Mouse (Mus musculus): ENCODE data around the gene Sik2. TPM values are rescaled to one million over a fixed set of nuclear protein-coding genes. Genes with fewer than 3 reads are reported as not detected.

Gene Sik2
- polyA plus RNA-seq, 1 experiment = 13.8 TPM

- TF ChIP-seq CTCF (IDR thresholded peaks at IDR 0.05; ENCODE audit: low read depth, low read length) (no peak), POLR2A (IDR thresholded peaks at IDR 0.05; ENCODE audit: borderline replicate concordance, low read depth, low read length) (no peak)
- H3K4me1 ChIP-seq (ENCODE audit: control insufficient read depth, insufficient read depth, low read length) = no peaks in the 10 kb centered on the region
- H3K4me3 ChIP-seq (ENCODE audit: insufficient read depth, low read length) = no peak overlapping the region
- no peak overlapping the region for H3K27ac ChIP-seq (ENCODE audit: insufficient read depth, low read depth, low read length)
Observed at GRCm38 (mm10) chr9:50877431-50877830, 131.4 kb downstream of the Sik2 start.

DNA sequence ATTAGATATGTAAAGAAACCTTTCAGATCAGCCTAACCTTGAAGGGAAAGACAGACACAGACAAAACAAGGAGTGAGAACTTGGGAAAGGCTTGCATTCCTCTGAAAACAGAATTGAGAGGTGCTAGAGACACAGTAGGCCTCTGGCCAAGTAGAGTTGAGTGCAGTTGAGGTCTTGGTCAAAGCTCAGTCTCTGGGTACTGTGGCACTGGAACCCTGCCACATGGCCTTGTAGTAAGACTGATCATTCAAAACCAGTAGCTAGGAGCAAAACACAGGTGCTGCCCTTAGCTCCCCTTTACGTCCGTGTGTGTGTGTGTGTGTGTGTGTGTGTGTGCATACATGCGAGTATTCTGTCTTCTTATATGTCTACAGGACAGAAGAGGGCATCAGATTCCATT lies 132.6 kb downstream of the Sik2 start:
- Histone ChIP-seq H3K4me3 (ENCODE audit: insufficient read depth, low read length) (no peak overlapping the region), H3K4me1 (ENCODE audit: control insufficient read depth, insufficient read depth, low read length) (no peaks in the 10 kb centered on the region), H3K27ac (ENCODE audit: insufficient read depth, low read depth, low read length) (no peak overlapping the region)
- TF ChIP-seq CTCF (IDR thresholded peaks at IDR 0.05; ENCODE audit: low read depth, low read length) = no peak
- no peak for TF ChIP-seq POLR2A (IDR thresholded peaks at IDR 0.05; ENCODE audit: borderline replicate concordance, low read depth, low read length)

- Histone ChIP-seq H3K4me1 (ENCODE audit: control insufficient read depth, insufficient read depth, low read length) (no peaks in the 10 kb centered on the region), H3K27ac (ENCODE audit: insufficient read depth, low read depth, low read length) (no peak overlapping the region), H3K4me3 (ENCODE audit: insufficient read depth, low read length) (no peak overlapping the region)
- no peak for TF ChIP-seq CTCF (IDR thresholded peaks at IDR 0.05; ENCODE audit: low read depth, low read length)
- no peak for TF ChIP-seq POLR2A (IDR thresholded peaks at IDR 0.05; ENCODE audit: borderline replicate concordance, low read depth, low read length)
Observed at GRCm38 (mm10) chr9:50875470-50875869, 133.4 kb downstream of the Sik2 start.

- no peak overlapping the region for H3K4me3 ChIP-seq (ENCODE audit: insufficient read depth, low read length)
- H3K4me1 ChIP-seq (ENCODE audit: control insufficient read depth, insufficient read depth, low read length) = no peaks in the 10 kb centered on the region
- H3K27ac ChIP-seq (ENCODE audit: insufficient read depth, low read depth, low read length) = no peak overlapping the region
- TF ChIP-seq POLR2A (IDR thresholded peaks at IDR 0.05; ENCODE audit: borderline replicate concordance, low read depth, low read length) (no peak), CTCF (IDR thresholded peaks at IDR 0.05; ENCODE audit: low read depth, low read length) (no peak)
Observed at GRCm38 (mm10) chr9:50874031-50874430, 134.8 kb downstream of the Sik2 start.

DNA sequence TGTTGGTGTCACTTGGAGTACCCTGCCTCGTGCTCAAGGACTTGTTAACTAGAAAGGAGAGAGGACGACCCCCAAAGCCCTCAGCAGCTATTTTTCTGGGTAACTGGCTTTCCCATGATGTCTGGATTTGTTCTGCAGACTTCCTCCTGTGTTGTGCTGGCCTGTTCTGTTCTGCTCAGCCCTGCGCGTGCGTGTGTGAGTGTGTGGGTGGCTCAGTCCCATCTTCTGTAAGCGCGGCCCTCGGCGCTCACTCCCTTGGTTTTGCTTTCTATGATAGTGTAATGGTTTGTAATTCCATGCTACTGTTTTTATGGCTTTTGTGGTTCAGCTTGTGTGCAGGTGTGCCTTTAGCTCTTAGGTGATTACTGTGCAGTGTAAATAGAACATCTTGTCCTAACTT lies 135.7 kb downstream of the Sik2 start:
- H3K4me3 ChIP-seq (ENCODE audit: insufficient read depth, low read length) = no peak overlapping the region
- no peaks in the 10 kb centered on the region for H3K4me1 ChIP-seq (ENCODE audit: control insufficient read depth, insufficient read depth, low read length)
- no peak overlapping the region for H3K27ac ChIP-seq (ENCODE audit: insufficient read depth, low read depth, low read length)
- TF ChIP-seq CTCF (IDR thresholded peaks at IDR 0.05; ENCODE audit: low read depth, low read length) (no peak), POLR2A (IDR thresholded peaks at IDR 0.05; ENCODE audit: borderline replicate concordance, low read depth, low read length) (no peak)

- no peak overlapping the region for H3K4me3 ChIP-seq (ENCODE audit: insufficient read depth, low read length)
- TF ChIP-seq POLR2A (IDR thresholded peaks at IDR 0.05; ENCODE audit: borderline replicate concordance, low read depth, low read length) (no peak), CTCF (IDR thresholded peaks at IDR 0.05; ENCODE audit: low read depth, low read length) (no peak)
- no peak overlapping the region for H3K27ac ChIP-seq (ENCODE audit: insufficient read depth, low read depth, low read length)
- peaks cover 4% of the 10 kb centered on the region for H3K4me1 ChIP-seq (ENCODE audit: control insufficient read depth, insufficient read depth, low read length)
Observed at GRCm38 (mm10) chr9:50868182-50868581, 140.7 kb downstream of the Sik2 start.

GRCm38 (mm10) chr9:50867015-50867414 lies 141.9 kb downstream of the Sik2 start:
- H3K4me3 ChIP-seq (ENCODE audit: insufficient read depth, low read length) = no peak overlapping the region
- TF ChIP-seq CTCF (IDR thresholded peaks at IDR 0.05; ENCODE audit: low read depth, low read length) (no peak), POLR2A (IDR thresholded peaks at IDR 0.05; ENCODE audit: borderline replicate concordance, low read depth, low read length) (no peak)
- H3K27ac ChIP-seq (ENCODE audit: insufficient read depth, low read depth, low read length) = no peak overlapping the region
- H3K4me1 ChIP-seq (ENCODE audit: control insufficient read depth, insufficient read depth, low read length) = peaks cover 4% of the 10 kb centered on the region

GRCm38 (mm10) chr9:50865803-50866202 lies 143.1 kb downstream of the Sik2 start:
- H3K4me1 ChIP-seq (ENCODE audit: control insufficient read depth, insufficient read depth, low read length) = peaks cover 4% of the 10 kb centered on the region
- TF ChIP-seq CTCF (IDR thresholded peaks at IDR 0.05; ENCODE audit: low read depth, low read length) (no peak), POLR2A (IDR thresholded peaks at IDR 0.05; ENCODE audit: borderline replicate concordance, low read depth, low read length) (no peak)
- H3K27ac ChIP-seq (ENCODE audit: insufficient read depth, low read depth, low read length) = no peak overlapping the region
- H3K4me3 ChIP-seq (ENCODE audit: insufficient read depth, low read length) = no peak overlapping the region

DNA sequence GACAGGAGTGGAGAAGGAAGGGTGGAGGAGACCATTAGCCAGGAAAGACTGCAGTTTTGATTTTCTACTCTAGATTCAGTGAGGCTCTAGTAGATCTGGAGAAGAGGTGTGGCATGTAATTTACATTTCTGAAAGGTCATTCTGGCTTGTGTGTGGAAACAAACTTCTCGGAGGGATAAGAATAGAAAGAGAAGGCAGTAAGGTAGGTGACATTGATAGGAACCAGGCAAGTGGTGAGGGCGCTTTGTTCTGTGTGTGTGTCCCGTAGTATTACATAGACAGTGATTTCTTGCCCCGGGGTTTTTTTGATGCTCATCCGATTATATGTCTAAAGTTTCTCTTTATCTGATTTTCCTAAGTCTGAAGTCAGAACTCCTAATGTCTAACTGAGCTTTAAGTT lies 144.0 kb downstream of the Sik2 start:
- peaks cover 4% of the 10 kb centered on the region for H3K4me1 ChIP-seq (ENCODE audit: control insufficient read depth, insufficient read depth, low read length)
- no peak overlapping the region for H3K4me3 ChIP-seq (ENCODE audit: insufficient read depth, low read length)
- TF ChIP-seq CTCF (IDR thresholded peaks at IDR 0.05; ENCODE audit: low read depth, low read length) (no peak), POLR2A (IDR thresholded peaks at IDR 0.05; ENCODE audit: borderline replicate concordance, low read depth, low read length) (no peak)
- H3K27ac ChIP-seq (ENCODE audit: insufficient read depth, low read depth, low read length) = no peak overlapping the region

DNA sequence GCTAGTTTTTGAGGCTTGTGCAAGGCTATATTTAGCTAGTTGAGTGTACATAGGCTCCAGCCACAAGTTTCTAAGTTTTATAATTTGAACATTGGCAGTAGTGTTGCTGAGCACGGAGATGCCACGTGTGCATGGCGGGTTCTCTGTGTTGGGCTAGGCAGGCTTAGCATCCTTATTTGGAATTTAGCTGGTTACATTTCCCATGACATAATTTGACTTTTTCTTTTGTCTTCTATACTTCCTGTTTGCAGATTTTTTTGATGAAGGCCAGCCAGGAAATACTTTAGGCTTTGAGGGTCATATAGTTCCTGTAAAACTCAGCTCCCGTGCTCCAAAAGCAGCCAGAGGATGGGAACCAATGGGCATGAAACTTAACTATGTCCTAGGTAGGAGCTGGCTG lies 145.0 kb downstream of the Sik2 start:
- H3K4me3 ChIP-seq (ENCODE audit: insufficient read depth, low read length) = no peak overlapping the region
- H3K4me1 ChIP-seq (ENCODE audit: control insufficient read depth, insufficient read depth, low read length) = peaks cover 4% of the 10 kb centered on the region
- no peak overlapping the region for H3K27ac ChIP-seq (ENCODE audit: insufficient read depth, low read depth, low read length)
- TF ChIP-seq CTCF (IDR thresholded peaks at IDR 0.05; ENCODE audit: low read depth, low read length) (no peak), POLR2A (IDR thresholded peaks at IDR 0.05; ENCODE audit: borderline replicate concordance, low read depth, low read length) (no peak)

Measured in bone marrow macrophage, adult 2 months (primary cell).